Mouse (Mus musculus): ENCODE results near the gene Swi5.
"Not testable (repeated sequence)": the region's sequence is repeated elsewhere in the genome, so short reads cannot be mapped to it uniquely, and the experiment has no call there.

Gene Swi5

GRCm38 (mm10) chr2:32311443-32312317 is 23.8 kb upstream of the Swi5 start:
- peak; percentile 61 for DNase-seq (ENCODE audit: low spot score)

- no peak for DNase-seq (ENCODE audit: low spot score)
Measured at GRCm38 (mm10) chr2:32310096-32310845, 22.4 kb upstream of the Swi5 start.

GRCm38 (mm10) chr2:32308870-32309568 is 21.1 kb upstream of the Swi5 start:
- DNase-seq (ENCODE audit: low spot score): no peak

GRCm38 (mm10) chr2:32307941-32308760 is 20.3 kb upstream of the Swi5 start:
- DNase-seq (ENCODE audit: low spot score): peak; percentile 74

- DNase-seq (ENCODE audit: low spot score): no peak
Measured at GRCm38 (mm10) chr2:32307247-32307798, 19.4 kb upstream of the Swi5 start.

- DNase-seq (ENCODE audit: low spot score): no peak
Measured at GRCm38 (mm10) chr2:32306176-32306575, 18.3 kb upstream of the Swi5 start.

- DNase-seq (ENCODE audit: low spot score): no peak
Measured at GRCm38 (mm10) chr2:32305668-32306067, 17.8 kb upstream of the Swi5 start.

GRCm38 (mm10) chr2:32304145-32304832 is 16.4 kb upstream of the Swi5 start:
- DNase-seq (ENCODE audit: low spot score): peak; percentile 74

- DNase-seq (ENCODE audit: low spot score): peak; percentile 50
Measured at GRCm38 (mm10) chr2:32302952-32303351, 15.1 kb upstream of the Swi5 start.

- DNase-seq (ENCODE audit: low spot score): no peak
Measured at GRCm38 (mm10) chr2:32299469-32299868, 11.6 kb upstream of the Swi5 start.

- DNase-seq (ENCODE audit: low spot score): not testable (repeated sequence)
Measured at GRCm38 (mm10) chr2:32295842-32296241, 8.0 kb upstream of the Swi5 start.

- DNase-seq (ENCODE audit: low spot score): no peak
Measured at GRCm38 (mm10) chr2:32295285-32295684, 7.4 kb upstream of the Swi5 start.

GRCm38 (mm10) chr2:32294348-32294747 is 6.5 kb upstream of the Swi5 start:
- DNase-seq (ENCODE audit: low spot score): no peak

GRCm38 (mm10) chr2:32289578-32289977 is 1.7 kb upstream of the Swi5 start:
- DNase-seq (ENCODE audit: low spot score): no peak

GRCm38 (mm10) chr2:32288371-32288931 is 576 bp upstream of the Swi5 start:
- DNase-seq (ENCODE audit: low spot score): no peak

GRCm38 (mm10) chr2:32287334-32287840 is 488 bp downstream of the Swi5 start, which contains the start of gene Golga2:
Gene Golga2 (plus strand): TSS chr2:32287384.
- no peak for DNase-seq (ENCODE audit: low spot score)

GRCm38 (mm10) chr2:32283986-32284385 is 3.9 kb downstream of the Swi5 start:
- DNase-seq (ENCODE audit: low spot score): no peak

- DNase-seq (ENCODE audit: low spot score): peak; percentile 64
Measured at GRCm38 (mm10) chr2:32282727-32283126, 5.1 kb downstream of the Swi5 start.

- DNase-seq (ENCODE audit: low spot score): no peak
Measured at GRCm38 (mm10) chr2:32282289-32282688, 5.6 kb downstream of the Swi5 start.

GRCm38 (mm10) chr2:32275823-32276222 is 12.1 kb downstream of the Swi5 start:
- DNase-seq (ENCODE audit: low spot score): no peak
